Mouse (Mus musculus) erythroblast, embryonic 14.5 days (primary cell): ENCODE measurements around the gene Rec114. TPM values are rescaled to one million over a fixed set of nuclear protein-coding genes. Genes with fewer than 3 reads are reported as not detected.

Experiments
- H3K27me3 ChIP-seq: 2 replicates; pipeline ENCODE4 v1.6.1; 2012; ENCODE audit warnings: inconsistent platforms; ENCODE audit not compliant: control insufficient read depth
- H3K36me3 ChIP-seq: 2 replicates; pipeline ENCODE4 v1.6.1; 2012; ENCODE audit warnings: mild to moderate bottlenecking, inconsistent platforms; ENCODE audit not compliant: control insufficient read depth
- H3K4me1 ChIP-seq: 2 replicates; pipeline ENCODE4 v1.6.1; 2012; ENCODE audit warnings: inconsistent platforms; ENCODE audit not compliant: control insufficient read depth
- H3K4me3 ChIP-seq: replicated peaks from 2 replicates; pipeline ENCODE3; 2012; ENCODE audit warnings: moderate library complexity, mild to moderate bottlenecking, inconsistent platforms
- H3K9me3 ChIP-seq: 2 replicates; pipeline ENCODE4 v1.6.1; 2012; ENCODE audit warnings: low read length, inconsistent platforms, mixed read lengths; ENCODE audit not compliant: control insufficient read depth
- GATA1 ChIP-seq: IDR thresholded peaks from 2 replicates; pipeline ENCODE4 v1.6.1; 2012; ENCODE audit warnings: low read length, inconsistent platforms, mixed read lengths
- TAL1 ChIP-seq: IDR thresholded peaks from 3 replicates; pipeline ENCODE4 v1.6.1; 2012; ENCODE audit warnings: low read length, inconsistent platforms, mixed read lengths
- polyA plus RNA-seq: library from polyadenylated mRNA; stranded (reverse); fragments of >175 nt; gene quantifications from 2 replicates; pipeline ENCODE4 v1.2.3, GENCODE M21; 2012

Rec114 gene
- polyA plus RNA-seq, 1 experiment: 2.3 TPM

DNA sequence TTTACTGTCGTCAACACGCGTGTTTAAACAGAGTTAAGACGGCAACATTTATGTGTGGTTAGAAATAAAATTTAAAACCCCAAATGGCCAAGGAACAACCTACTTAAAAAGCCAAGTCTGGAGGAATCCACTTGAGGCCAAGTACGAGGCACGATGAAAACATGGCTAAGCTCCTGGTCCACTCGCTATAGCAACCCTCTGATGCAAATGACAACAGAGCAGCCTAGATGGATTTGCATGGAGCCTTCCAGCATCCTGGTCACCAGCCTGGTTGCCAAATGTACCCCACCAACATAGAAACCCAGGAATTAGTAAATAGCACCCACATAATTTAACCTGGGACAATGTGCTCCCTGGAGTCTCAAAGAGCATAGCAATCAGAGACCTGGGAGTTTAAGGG lies 40.0 kb downstream of the Rec114 start:
- peaks cover 23% of the 10 kb centered on the region for H3K27me3 ChIP-seq
- H3K4me3 ChIP-seq: no peak overlapping the region
- no peaks in the 10 kb centered on the region for H3K4me1 ChIP-seq
- H3K9me3 ChIP-seq: no peaks in the 10 kb centered on the region
- no peaks in the 10 kb centered on the region for H3K36me3 ChIP-seq
- no peak for TF ChIP-seq TAL1
- TF ChIP-seq GATA1: no peak

DNA sequence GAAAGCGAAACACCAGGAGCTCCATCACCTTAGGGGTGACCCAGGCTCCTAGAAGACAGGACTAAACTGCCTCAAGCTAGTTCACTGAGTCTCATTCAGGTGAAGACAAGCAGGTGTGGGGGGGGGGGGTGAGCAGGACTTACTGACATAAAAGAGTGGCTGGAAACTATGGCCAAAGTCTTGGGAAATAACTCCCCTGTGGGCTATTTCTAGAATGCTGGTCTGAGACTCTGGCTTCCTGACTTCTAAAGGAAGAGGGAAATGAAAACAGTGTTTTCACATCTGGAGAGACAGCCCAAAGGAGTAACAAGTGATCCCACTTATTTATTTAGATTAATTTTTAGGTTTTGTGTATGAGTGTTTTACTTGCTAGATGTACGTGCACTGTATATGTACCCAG lies 42.0 kb downstream of the Rec114 start:
- TF ChIP-seq GATA1 (no peak), TAL1 (no peak)

DNA sequence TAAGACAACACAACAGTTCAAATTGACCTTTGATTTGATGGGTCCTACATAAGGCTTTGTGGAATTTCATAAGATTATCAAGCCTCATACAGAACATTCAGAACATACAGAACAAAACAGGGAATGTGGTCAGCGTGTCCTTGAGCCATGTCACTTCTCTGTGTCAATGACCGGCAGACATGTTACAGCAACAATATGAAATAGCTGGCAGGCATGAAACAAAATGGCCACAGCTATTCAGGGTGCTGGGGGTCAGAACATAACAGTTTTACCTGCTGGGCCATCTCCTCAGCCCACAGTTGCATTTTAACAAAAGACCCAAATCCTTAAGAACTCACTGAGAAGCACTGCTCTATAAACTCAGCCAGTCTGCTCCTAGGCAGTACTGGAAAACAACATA lies 45.3 kb downstream of the Rec114 start:
- TF ChIP-seq GATA1 (no peak), TAL1 (no peak)
- Histone ChIP-seq H3K36me3 (no peaks in the 10 kb centered on the region), H3K27me3 (peaks cover 25% of the 10 kb centered on the region), H3K4me1 (no peaks in the 10 kb centered on the region), H3K4me3 (no peak overlapping the region), H3K9me3 (no peaks in the 10 kb centered on the region; the same call in 1 of the 2 replicates)

More for the DNA sequence above, 42.0 kb downstream of the Rec114 start:
- H3K4me3 ChIP-seq: no peak overlapping the region
- H3K36me3 ChIP-seq: no peaks in the 10 kb centered on the region
- peaks cover 25% of the 10 kb centered on the region for H3K27me3 ChIP-seq
- no peaks in the 10 kb centered on the region for H3K4me1 ChIP-seq
- H3K9me3 ChIP-seq: no peaks in the 10 kb centered on the region

DNA sequence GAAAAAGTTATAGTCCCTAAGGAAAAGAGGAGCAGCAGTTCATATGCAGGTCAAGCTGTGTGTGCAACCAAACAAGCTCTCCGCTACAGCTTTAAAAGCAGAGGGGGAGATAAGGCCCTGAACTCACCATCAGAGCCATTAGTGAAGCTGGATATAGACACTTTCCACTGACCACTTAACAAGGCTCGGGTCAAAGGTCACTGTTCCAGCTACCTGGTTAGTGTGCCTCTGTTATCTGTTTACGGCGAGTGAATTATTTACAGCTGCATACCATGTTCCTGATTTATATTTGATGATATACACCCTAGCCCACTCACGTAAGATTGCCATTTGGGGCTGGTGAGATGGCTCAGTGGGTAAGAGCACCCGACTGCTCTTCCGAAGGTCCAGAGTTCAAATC lies 52.3 kb downstream of the Rec114 start:
- H3K27me3 ChIP-seq: no peaks in the 10 kb centered on the region
- no peaks in the 10 kb centered on the region for H3K36me3 ChIP-seq
- H3K4me3 ChIP-seq: no peak overlapping the region
- no peak for TF ChIP-seq GATA1
- H3K9me3 ChIP-seq: no peaks in the 10 kb centered on the region; the same call in 1 of the 2 replicates
- H3K4me1 ChIP-seq: peaks cover 2% of the 10 kb centered on the region

DNA sequence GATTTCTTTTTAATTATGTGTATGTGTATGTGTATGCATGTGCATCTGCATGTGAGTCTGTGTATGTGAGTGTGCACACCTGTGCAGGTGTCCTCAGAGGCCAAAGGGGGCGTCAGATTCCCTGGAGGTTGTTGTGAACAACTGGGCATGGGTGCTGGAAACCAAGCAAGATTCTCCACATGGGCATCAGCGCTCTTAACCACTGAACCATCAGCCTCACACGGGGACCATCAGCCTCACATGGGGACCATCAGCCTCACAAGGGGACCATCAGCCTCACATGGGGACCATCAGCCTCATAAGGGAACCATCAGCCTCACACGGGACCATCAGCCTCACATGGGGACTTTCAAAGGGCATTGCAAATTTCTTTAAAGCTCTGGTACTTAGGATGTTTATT lies 53.1 kb downstream of the Rec114 start:
- Histone ChIP-seq H3K36me3 (no peaks in the 10 kb centered on the region), H3K27me3 (no peaks in the 10 kb centered on the region)
- no peak for TF ChIP-seq GATA1
- no peak for TF ChIP-seq TAL1

DNA sequence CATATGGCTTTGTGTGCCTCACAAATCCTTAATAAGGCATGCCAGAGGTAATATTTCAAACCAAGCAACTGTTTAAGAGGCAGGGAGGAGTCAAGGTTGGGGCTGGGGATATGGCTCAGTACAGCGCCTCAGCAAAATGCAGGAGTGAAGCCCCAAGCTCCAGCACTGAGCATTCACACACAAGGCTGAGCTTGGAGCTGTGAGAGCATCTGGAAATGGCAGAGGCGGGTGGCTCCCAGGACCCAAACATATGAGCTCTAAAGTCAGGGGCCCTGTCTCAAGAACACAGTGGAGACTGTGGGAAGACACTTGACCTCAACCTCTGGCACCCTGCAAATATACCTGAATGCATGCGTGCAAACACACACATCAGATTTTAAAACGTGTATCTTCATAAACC lies 55.7 kb downstream of the Rec114 start:
- no peaks in the 10 kb centered on the region for H3K36me3 ChIP-seq
- no peaks in the 10 kb centered on the region for H3K9me3 ChIP-seq
- H3K4me1 ChIP-seq: peaks cover 6% of the 10 kb centered on the region
- H3K27me3 ChIP-seq: no peaks in the 10 kb centered on the region
- TF ChIP-seq GATA1 (no peak), TAL1 (no peak)
- no peak overlapping the region for H3K4me3 ChIP-seq

More for the DNA sequence above, 53.1 kb downstream of the Rec114 start:
- Histone ChIP-seq H3K9me3 (no peaks in the 10 kb centered on the region; the same call in 1 of the 2 replicates), H3K4me1 (peaks cover 2% of the 10 kb centered on the region), H3K4me3 (no peak overlapping the region)

DNA sequence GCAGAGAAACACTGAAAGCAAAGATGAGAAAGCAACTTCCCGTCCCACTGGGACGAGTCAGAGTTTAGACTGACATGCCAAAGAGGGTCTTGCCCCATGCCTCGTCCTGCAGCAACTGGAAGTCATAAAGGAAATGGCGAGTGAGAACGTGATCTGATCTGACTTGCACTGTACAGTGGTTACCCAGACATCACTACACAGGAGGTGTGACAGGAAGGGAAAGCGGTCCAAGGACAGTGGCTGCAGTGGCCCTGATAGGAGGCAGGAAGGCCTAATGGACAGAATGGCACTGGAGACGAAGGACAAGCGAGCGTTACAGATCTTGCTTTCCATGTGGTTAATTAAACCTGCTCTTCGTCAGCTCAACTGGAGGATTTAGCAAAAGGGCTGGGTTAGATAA lies 58.5 kb downstream of the Rec114 start:
- Histone ChIP-seq H3K36me3 (no peaks in the 10 kb centered on the region), H3K9me3 (no peaks in the 10 kb centered on the region), H3K4me3 (no peak overlapping the region), H3K27me3 (no peaks in the 10 kb centered on the region), H3K4me1 (peaks cover 6% of the 10 kb centered on the region)
- TF ChIP-seq TAL1 (no peak), GATA1 (no peak)

DNA sequence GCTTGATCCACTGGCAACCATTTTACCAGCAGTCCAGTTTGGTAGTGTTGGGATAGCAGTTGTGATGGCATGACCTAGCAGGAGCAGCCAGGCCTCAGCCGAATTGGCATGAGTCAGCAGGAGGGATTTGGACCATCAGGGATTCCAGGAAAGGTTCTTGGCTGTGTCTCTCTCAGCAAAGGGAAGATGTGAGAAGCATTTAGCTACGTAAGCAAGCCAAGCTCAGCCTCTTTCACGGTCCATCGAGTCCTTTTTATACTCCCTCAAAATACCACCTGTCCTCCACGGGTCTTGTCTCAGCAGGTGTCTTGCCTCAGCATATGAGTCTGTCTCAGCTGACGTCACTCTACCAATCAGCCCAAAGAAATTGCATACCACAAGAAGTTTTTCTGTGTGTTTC lies 60.4 kb downstream of the Rec114 start:
- no peaks in the 10 kb centered on the region for H3K27me3 ChIP-seq
- peaks cover 6% of the 10 kb centered on the region for H3K4me1 ChIP-seq
- no peak overlapping the region for H3K4me3 ChIP-seq
- TF ChIP-seq GATA1 (no peak), TAL1 (no peak)
- H3K36me3 ChIP-seq: no peaks in the 10 kb centered on the region
- H3K9me3 ChIP-seq: no peaks in the 10 kb centered on the region

DNA sequence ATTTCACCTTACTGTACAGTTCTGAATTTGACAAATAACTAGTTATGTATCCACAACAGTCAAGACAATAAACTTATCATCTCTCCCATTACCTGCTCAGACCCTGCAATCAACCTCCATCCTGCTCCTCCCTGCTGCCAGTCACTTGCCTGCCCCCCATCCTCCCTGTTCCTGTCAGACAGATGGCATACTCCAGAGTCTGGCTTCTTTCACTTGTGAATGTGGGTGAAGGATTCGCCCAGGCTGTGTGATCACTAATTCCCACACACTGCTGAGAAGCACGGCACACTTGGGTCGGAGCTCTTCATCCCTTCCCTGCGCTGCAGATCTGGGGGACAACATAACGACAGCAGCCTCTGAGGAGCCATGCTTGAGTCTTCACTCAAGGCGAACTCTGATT lies 61.7 kb downstream of the Rec114 start:
- peaks cover 6% of the 10 kb centered on the region for H3K4me1 ChIP-seq
- no peaks in the 10 kb centered on the region for H3K27me3 ChIP-seq
- no peaks in the 10 kb centered on the region for H3K36me3 ChIP-seq
- no peaks in the 10 kb centered on the region for H3K9me3 ChIP-seq
- no peak overlapping the region for H3K4me3 ChIP-seq
- TF ChIP-seq GATA1 (no peak), TAL1 (no peak)

DNA sequence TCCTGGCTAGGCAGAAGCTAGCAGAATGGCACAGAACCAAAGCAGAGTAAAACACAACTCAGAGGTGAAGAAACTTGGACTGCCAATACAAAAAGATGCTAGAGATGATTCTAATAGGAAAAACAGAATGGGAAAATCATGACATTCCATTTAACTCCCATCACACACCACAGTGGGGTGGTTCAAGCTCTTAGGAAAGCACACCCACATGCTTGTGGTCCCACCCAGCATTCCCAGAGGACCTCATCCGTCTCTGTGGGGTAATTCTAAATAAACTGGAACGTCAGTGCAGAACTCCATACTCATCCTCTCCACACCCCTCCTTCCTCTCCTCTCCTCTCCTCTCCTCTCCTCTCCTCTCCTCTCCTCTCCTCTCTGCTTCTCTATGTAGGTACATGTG lies 62.4 kb downstream of the Rec114 start:
- H3K4me1 ChIP-seq: peaks cover 4% of the 10 kb centered on the region
- TF ChIP-seq TAL1: no peak
- no peak for TF ChIP-seq GATA1
- no peaks in the 10 kb centered on the region for H3K36me3 ChIP-seq
- H3K4me3 ChIP-seq: no peak overlapping the region
- no peaks in the 10 kb centered on the region for H3K9me3 ChIP-seq
- no peaks in the 10 kb centered on the region for H3K27me3 ChIP-seq
